Mouse (Mus musculus) C2C12 (cell line): ENCODE measurements at regions not wholly inside any gene's neighbourhood (a gene's known extent, or its start where the extent isn't known, plus 50 kb on each side); places are given as distances from the start of the nearest gene placed in this dataset.

Experiments
- H3K27me3 ChIP-seq: one replicate; pipeline ENCODE4 v1.6.1; 2011; ENCODE audit not compliant: control insufficient read depth, insufficient read depth, insufficient read length
- H3K36me3 ChIP-seq: one replicate; pipeline ENCODE4 v1.6.1; 2011; ENCODE audit not compliant: control insufficient read depth, insufficient read depth
- H3K4me3 ChIP-seq: one replicate; pipeline ENCODE4 v1.5.1; 2011; ENCODE audit warnings: mild to moderate bottlenecking, control low read depth; ENCODE audit not compliant: poor library complexity, insufficient read depth, severe bottlenecking
- H3K79me2 ChIP-seq: one replicate; pipeline ENCODE4 v1.6.1; 2011; ENCODE audit not compliant: control insufficient read depth, insufficient read depth
- H3K79me3 ChIP-seq: one replicate; pipeline ENCODE4 v1.6.1; 2011; ENCODE audit warnings: low read depth, control low read depth
- H3ac ChIP-seq: one replicate; pipeline ENCODE3; 2011; ENCODE audit warnings: low read depth; ENCODE audit not compliant: control insufficient read depth, insufficient read length
- CEBPB ChIP-seq: IDR thresholded peaks from one replicate; pipeline ENCODE4 v1.6.1; 2011; ENCODE audit warnings: low read depth, mild to moderate bottlenecking, control low read depth, moderate library complexity
- CTCF ChIP-seq: IDR thresholded peaks from one replicate; pipeline ENCODE4 v1.5.1; 2011; ENCODE audit not compliant: control insufficient read depth, insufficient read depth, insufficient read length
- FOSL1 ChIP-seq: IDR thresholded peaks from one replicate; pipeline ENCODE4 v1.8.0; 2011; ENCODE audit warnings: mild to moderate bottlenecking, low read length; ENCODE audit not compliant: poor library complexity, insufficient read depth, severe bottlenecking
- MAX ChIP-seq: IDR thresholded peaks from one replicate; pipeline ENCODE4 v1.6.1; 2011; ENCODE audit warnings: mild to moderate bottlenecking, control low read depth
- MYOD1 ChIP-seq: IDR thresholded peaks from one replicate; pipeline ENCODE4 v1.6.1; 2011; ENCODE audit warnings: low read depth; ENCODE audit not compliant: control insufficient read depth, insufficient read length
- MYOG ChIP-seq: IDR thresholded peaks from one replicate; pipeline ENCODE4 v1.6.1; 2011; ENCODE audit not compliant: control insufficient read depth, insufficient read length; ENCODE audit errors: extremely low read depth
- USF1 ChIP-seq: IDR thresholded peaks from one replicate; pipeline ENCODE4 v1.6.1; 2011; ENCODE audit warnings: low read depth, mild to moderate bottlenecking, control low read depth, moderate library complexity

GRCm38 (mm10) chr9:94216414-94217279, 321.2 kb downstream of the 1190002N15Rik start:
- Histone ChIP-seq H3K36me3 (no peaks in the 10 kb centered on the region), H3ac (no peak overlapping the region), H3K4me3 (no peak overlapping the region), H3K79me3 (no peaks in the 10 kb centered on the region), H3K79me2 (no peaks in the 10 kb centered on the region), H3K27me3 (no peaks in the 10 kb centered on the region)
- TF ChIP-seq FOSL1 (no peak), MAX (no peak), MYOD1 (no peak), CEBPB (no peak), CTCF (no peak), USF1 (no peak), MYOG (no peak)

GRCm38 (mm10) chr9:94210467-94211249, 327.2 kb downstream of the 1190002N15Rik start:
- no peak overlapping the region for H3K4me3 ChIP-seq
- H3K79me3 ChIP-seq: no peaks in the 10 kb centered on the region
- TF ChIP-seq MAX (no peak), FOSL1 (no peak), MYOD1 (no peak), MYOG (no peak), USF1 (no peak), CTCF (no peak), CEBPB (no peak)
- no peaks in the 10 kb centered on the region for H3K79me2 ChIP-seq
- no peak overlapping the region for H3ac ChIP-seq
- no peaks in the 10 kb centered on the region for H3K36me3 ChIP-seq
- no peaks in the 10 kb centered on the region for H3K27me3 ChIP-seq

- Histone ChIP-seq H3K27me3 (no peaks in the 10 kb centered on the region), H3K79me2 (no peaks in the 10 kb centered on the region), H3ac (no peak overlapping the region), H3K79me3 (no peaks in the 10 kb centered on the region), H3K4me3 (no peak overlapping the region), H3K36me3 (no peaks in the 10 kb centered on the region)
- TF ChIP-seq USF1 (no peak), MYOD1 (no peak), MAX (no peak), CTCF (no peak), FOSL1 (no peak), MYOG (no peak), CEBPB (no peak)
Observed at GRCm38 (mm10) chr9:94208987-94209386, 328.9 kb downstream of the 1190002N15Rik start.

GRCm38 (mm10) chr9:94200892-94201291, 337.0 kb downstream of the 1190002N15Rik start:
- Histone ChIP-seq H3ac (no peak overlapping the region), H3K79me3 (no peaks in the 10 kb centered on the region), H3K27me3 (no peaks in the 10 kb centered on the region), H3K4me3 (no peak overlapping the region), H3K79me2 (no peaks in the 10 kb centered on the region), H3K36me3 (no peaks in the 10 kb centered on the region)
- TF ChIP-seq MYOD1 (no peak), MAX (no peak), MYOG (no peak), CEBPB (no peak), FOSL1 (no peak)

- Histone ChIP-seq H3K79me3 (no peaks in the 10 kb centered on the region), H3K79me2 (no peaks in the 10 kb centered on the region), H3K27me3 (no peaks in the 10 kb centered on the region), H3K36me3 (no peaks in the 10 kb centered on the region), H3ac (no peak overlapping the region), H3K4me3 (no peak overlapping the region)
- TF ChIP-seq CEBPB: no peak
- TF ChIP-seq MYOG: no peak
- TF ChIP-seq CTCF: no peak
- TF ChIP-seq MYOD1: no peak
- no peak for TF ChIP-seq FOSL1
- TF ChIP-seq MAX: no peak
- TF ChIP-seq USF1: no peak
Observed at GRCm38 (mm10) chr9:94199864-94200263, 338.0 kb downstream of the 1190002N15Rik start.
